Mouse (Mus musculus) kidney, postnatal 14 days (tissue): Measurements from ENCODE around the gene Fgf3.
"Not testable (repeated sequence)": the region's sequence is repeated elsewhere in the genome, so short reads cannot be mapped to it uniquely, and the experiment has no call there.

Experiments
- DNase-seq: peaks from one replicate; pipeline ENCODE4 v3.0.0; 2022; ENCODE audit warnings: mixed read lengths

Fgf3 gene

DNA sequence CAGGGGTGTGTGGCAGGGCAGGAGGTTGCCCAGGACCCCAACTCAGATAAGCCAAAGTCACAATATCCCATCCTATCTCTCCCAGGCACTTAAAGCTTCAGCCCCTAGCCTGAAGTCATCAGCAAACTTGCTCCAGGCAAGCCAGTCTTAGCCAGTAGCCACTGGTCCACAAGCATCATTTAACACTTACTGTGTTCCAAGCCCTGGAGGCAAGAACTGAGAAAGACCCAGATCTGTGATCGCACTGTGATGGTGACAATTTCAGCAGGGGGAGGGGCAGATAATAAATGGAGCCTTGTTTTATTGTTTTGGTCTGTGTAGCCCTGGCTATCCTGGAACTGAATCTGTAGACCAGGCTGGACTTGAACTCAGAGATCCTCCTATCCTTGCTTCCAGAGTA lies 20.8 kb downstream of the Fgf3 start:
- DNase-seq, result no peak

DNA sequence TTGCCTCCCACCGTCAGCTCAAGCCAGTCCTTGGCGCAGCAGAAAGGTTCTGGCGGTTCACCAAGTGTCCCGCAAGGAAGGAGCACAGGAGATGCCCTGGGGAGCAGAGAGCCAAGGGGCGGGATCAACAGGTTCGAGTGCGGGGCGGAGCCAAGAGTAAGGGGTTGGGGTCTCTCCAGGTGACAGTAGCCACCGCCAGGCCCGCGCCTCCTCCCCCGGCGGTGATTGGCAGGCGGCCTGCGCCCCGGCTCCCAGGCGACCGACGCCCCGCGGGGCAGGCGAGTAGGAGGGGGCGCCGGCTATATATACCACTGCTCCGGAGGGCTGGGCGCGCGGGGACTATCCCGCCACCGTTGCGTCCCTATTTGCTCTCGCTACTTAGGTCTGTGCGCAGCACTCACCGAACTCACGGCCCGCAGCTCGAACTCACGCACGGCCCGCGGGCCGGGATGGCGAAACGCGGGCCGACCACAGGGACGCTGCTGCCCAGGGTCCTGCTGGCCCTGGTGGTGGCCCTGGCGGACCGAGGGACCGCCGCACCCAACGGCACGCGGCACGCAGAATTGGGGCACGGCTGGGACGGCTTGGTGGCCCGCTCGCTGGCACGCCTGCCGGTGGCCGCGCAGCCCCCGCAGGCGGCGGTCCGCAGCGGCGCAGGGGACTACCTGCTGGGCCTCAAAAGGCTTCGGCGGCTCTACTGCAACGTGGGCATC lies 23.3 kb downstream of the Fgf3 start:
- no peak for DNase-seq

- peak; percentile 4 for DNase-seq
Observed at GRCm38 (mm10) chr7:144861769-144862070, 23.8 kb downstream of the Fgf3 start.

DNA sequence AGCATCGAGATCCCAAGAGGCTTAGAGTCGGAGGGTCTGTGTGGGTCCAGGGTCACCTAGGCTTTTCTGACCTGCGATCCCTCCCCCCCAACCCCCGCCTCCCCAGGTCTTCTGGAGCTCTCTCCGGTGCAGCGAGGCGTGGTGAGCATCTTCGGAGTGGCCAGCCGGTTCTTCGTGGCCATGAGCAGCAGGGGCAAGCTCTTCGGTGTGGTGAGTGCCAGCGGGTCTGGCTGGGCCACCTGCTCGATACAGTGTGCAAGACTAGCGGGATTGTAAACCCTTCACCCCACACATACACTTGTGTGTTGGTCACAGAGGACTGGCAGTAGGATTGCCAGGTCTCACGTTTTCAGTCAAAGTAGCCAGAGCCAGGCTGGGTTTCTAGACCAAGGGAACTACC lies 24.2 kb downstream of the Fgf3 start:
- DNase-seq, result no peak

DNA sequence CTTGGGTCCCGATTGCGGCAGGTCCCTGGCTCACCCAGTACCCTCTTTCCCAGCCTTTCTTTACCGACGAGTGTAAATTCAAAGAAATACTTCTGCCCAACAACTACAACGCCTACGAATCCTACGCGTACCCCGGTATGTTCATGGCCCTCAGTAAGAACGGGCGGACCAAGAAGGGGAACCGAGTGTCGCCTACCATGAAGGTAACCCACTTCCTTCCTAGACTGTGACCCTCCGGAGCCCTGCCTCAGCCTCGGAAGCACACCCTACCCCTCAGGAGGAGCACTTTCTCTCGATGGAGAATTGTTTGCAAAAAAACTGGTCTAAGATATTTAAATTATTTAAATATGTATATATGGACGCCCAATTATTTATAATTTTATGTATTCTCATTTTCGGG lies 24.8 kb downstream of the Fgf3 start:
- no peak for DNase-seq

GRCm38 (mm10) chr7:144863196-144863595 lies 25.3 kb downstream of the Fgf3 start:
- DNase-seq, result no peak

DNA sequence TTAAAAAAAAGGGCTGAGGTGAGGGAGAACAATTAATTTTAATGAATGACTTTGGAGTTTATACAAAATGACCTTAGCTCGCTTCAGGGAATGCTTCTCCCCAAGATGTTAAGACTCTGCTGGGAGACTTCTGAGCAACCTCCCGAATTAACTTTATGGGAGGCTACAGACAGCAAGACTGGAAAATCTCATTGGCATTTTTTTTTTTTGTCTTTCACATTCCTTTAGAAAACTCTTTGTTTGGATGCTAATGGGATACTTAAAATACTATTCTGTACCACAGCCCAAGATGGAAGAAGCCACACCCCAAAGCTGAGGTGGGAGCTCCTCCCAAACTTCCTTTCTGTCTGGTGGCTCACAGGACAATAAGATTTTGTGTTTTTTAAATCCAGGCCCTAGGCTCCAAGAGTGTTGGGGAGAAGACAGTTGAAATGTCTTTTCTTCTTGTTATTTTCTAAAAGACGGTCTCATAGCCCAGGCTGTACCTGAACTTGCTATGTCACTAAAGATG lies 26.3 kb downstream of the Fgf3 start:
- no peak for DNase-seq

DNA sequence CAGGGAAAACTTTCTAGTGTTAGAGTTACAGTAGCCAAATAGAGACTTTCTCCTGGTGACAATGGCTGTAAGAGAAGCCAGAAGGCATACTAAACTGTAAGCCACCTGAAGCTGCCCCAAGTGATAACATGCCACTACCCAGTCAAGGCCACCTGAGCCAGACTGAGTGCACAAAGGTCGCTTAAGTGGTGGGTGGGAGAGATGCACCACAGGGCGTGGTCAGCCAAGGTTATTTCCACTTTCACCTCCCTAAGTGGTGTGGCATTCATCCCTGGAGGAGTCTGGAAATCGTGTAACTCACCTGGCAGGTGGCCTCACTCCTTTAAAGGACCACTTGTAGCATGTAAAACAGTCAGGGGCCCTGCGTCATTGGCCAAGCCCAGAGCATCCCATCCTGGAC lies 29.3 kb downstream of the Fgf3 start:
- no peak for DNase-seq

- no peak for DNase-seq
Observed at GRCm38 (mm10) chr7:144867602-144868001, 29.7 kb downstream of the Fgf3 start.

GRCm38 (mm10) chr7:144872420-144872819 lies 34.5 kb downstream of the Fgf3 start:
- no peak for DNase-seq

GRCm38 (mm10) chr7:144873160-144873559 lies 35.3 kb downstream of the Fgf3 start:
- no peak for DNase-seq

DNA sequence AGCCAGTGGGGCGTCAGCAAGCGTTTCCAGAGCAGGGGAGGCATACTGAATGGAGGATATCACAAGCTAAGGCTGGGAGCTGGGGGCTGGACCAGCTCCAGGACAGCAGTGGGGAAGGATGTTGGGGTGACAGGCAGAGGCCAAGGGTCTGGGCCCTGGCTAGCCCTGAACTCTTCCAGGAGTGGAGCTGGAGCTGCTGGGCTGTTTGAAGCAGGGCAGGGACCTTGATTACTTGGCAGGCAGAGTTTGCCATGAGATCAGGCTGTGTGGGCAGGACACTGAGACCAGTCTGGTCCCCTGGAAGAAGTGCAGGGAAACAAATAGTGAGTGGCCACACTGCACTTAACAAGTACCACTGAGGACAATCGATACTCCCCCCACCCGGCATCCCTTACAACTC lies 36.3 kb downstream of the Fgf3 start:
- no peak for DNase-seq

DNA sequence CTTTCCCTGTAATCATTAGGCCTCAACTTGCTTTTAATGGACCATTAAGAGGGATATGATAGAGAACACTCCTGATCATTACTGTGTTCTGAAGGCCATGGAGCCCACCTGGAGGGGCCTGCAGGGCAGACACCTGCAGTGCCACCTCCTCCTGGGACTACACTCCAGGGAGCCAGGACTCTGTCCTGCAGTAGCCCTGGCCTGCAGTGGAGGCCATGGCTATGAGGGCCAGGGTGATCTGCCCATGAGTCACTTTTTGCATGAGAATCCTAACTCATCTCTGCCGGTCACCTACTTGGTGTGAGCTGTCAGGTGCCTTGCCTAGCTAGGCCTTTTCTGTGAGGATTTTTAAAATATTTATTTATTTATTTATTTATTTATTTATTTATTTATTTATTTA lies 40.5 kb downstream of the Fgf3 start:
- DNase-seq, result no peak

GRCm38 (mm10) chr7:144883106-144883505 lies 45.2 kb downstream of the Fgf3 start:
- no peak for DNase-seq

- no peak for DNase-seq
Observed at GRCm38 (mm10) chr7:144887672-144888071, 49.8 kb downstream of the Fgf3 start.

- no peak for DNase-seq
Observed at GRCm38 (mm10) chr7:144888564-144889299, 50.8 kb downstream of the Fgf3 start.

- not testable (repeated sequence) for DNase-seq
Observed at GRCm38 (mm10) chr7:144890661-144891060, 52.8 kb downstream of the Fgf3 start.

DNA sequence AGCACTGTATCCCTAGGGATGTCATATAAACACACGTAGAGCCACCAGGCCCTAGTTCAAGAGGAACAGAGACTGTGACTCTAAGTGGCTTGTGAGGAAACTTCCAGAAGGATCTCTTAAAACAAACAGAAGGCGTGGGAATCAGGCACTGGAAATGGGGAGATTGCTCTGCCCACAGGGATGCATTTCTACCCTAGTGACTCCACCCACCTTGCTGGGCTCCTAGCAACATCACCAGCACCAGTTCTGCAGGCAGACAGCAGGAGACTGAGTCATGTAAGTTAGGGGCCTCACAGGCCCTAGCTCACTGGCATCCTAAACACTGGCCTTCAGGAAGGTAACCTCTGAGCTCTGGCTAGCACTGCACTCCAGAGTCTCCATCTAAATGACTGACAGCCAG lies 54.0 kb downstream of the Fgf3 start:
- no peak for DNase-seq

DNA sequence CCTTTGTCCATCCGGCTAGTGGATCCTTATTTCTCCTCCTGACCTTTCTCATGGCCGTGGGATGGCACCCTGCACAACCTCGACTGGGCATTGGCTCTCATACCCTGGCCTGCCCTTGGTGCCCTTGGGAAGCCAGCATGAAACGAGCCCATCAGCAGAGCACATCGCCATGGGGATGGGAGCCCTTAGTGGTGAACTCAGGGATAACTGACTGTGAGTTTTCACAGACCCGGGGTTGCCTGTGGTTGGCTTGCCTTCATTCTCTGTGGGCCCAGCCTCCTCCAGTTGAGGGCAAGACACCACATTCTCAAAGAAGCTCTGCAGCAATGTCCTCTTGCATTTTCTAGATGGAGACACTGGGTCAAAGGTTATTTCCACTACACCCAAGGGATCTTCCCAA lies 54.4 kb downstream of the Fgf3 start:
- DNase-seq, result no peak
